ENCODE assay signal across 14 mouse cellular contexts in the genomic region with DNA sequence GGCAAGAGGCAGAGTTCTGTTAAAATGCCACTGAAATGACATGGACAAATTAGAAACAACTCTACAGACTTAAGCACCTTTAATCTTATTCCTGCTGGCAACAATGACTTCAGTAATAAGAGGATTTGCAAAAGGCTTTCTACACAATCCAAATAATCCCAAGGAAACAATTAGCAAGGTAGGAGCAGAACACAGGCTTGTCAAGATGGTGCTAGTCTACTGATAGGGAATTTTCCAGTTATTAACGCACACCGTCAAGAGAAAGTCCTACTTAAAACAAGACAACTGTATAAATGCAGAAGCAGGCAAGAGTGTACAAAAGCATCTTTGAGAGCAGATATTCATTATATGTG.
A peak's percentile ranks its signal among the peaks of the same experiment; 100 is the strongest.
DNase-seq lines count a peak whose midpoint lies in the region; ATAC-seq lines count a peak whose summit lies in the region.
"Had no signal": no experiment of that assay in that cellular context is flagged by ENCODE, and none has a peak within 500 bp of the region (broad histone marks: within the 10 kb centered on the region; RNA-seq: fewer than 3 reads in every experiment).

No protein-coding gene starts in this region.

- H3K9me3 ChIP-seq in midbrain, embryonic 11.5 days (ENCODE audit: control insufficient read depth, low read length), result no peaks in the 10 kb centered on the region
- no peaks in the 10 kb centered on the region for H3K9me3 ChIP-seq in midbrain, embryonic 10.5 days (replicated peaks)
- H3K9me3 ChIP-seq in forebrain, embryonic 15.5 days, result no peaks in the 10 kb centered on the region
- H3K9me3 ChIP-seq in midbrain, embryonic 12.5 days, result no peaks in the 10 kb centered on the region
- H3K9me3 ChIP-seq: intestine, embryonic 15.5 days had no signal

- no peak for DNase-seq in midbrain, embryonic 11.5 days (ENCODE audit: low spot score, missing footprints)
- no peak for DNase-seq in midbrain, embryonic 10.5 days (ENCODE audit: low spot score)
- peak; percentile 49 for DNase-seq in retina, postnatal 7 days (ENCODE audit: low read depth, low spot score)
- no peak for DNase-seq in embryo, embryonic 11 days
- no peak for DNase-seq in natural killer cell, adult 2 months (ENCODE audit: low spot score in 2 of 2)
- DNase-seq: cerebellum, adult 9-11 months; gastrocnemius, postnatal 36 days; kidney, postnatal 36 days; lung, postnatal 14 days; thymus, adult 18-20 months had no signal

- peak; percentile 60; the same call in 1 of the 2 replicates for ATAC-seq in midbrain, embryonic 11.5 days (ENCODE audit: low FRiP score)
- no peak for ATAC-seq in forebrain, embryonic 15.5 days (replicated peaks)
- peak; percentile 72 for ATAC-seq in midbrain, embryonic 12.5 days (ENCODE audit: low FRiP score, low read depth)
- ATAC-seq: activated CD4-positive, CD25-positive, alpha-beta regulatory T cell, adult 4 months; intestine, embryonic 15.5 days had no signal

- peaks cover 15% of the 10 kb centered on the region for H3K4me1 ChIP-seq in midbrain, embryonic 11.5 days (ENCODE audit: control insufficient read depth, insufficient read depth, low read length)
- H3K4me1 ChIP-seq in midbrain, embryonic 10.5 days, result peaks cover 23% of the 10 kb centered on the region
- peaks cover 44% of the 10 kb centered on the region for H3K4me1 ChIP-seq in forebrain, embryonic 15.5 days
- H3K4me1 ChIP-seq in midbrain, embryonic 12.5 days, result peaks cover 26% of the 10 kb centered on the region
- H3K4me1 ChIP-seq: intestine, embryonic 15.5 days had no signal

- H3K4me3 ChIP-seq in midbrain, embryonic 11.5 days (ENCODE audit: low read depth, low read length), result no peak overlapping the region
- H3K4me3 ChIP-seq in midbrain, embryonic 10.5 days, result no peak overlapping the region
- no peak overlapping the region for H3K4me3 ChIP-seq in forebrain, embryonic 15.5 days
- H3K4me3 ChIP-seq in midbrain, embryonic 12.5 days, result no peak overlapping the region
- H3K4me3 ChIP-seq: intestine, embryonic 15.5 days had no signal

- no peaks in the 10 kb centered on the region for H3K27me3 ChIP-seq in midbrain, embryonic 11.5 days (ENCODE audit: control insufficient read depth, insufficient read depth, low read length)
- no peaks in the 10 kb centered on the region for H3K27me3 ChIP-seq in midbrain, embryonic 10.5 days (ENCODE audit: low read depth, poor library complexity, severe bottlenecking)
- H3K27me3 ChIP-seq in forebrain, embryonic 15.5 days, result no peaks in the 10 kb centered on the region
- no peaks in the 10 kb centered on the region for H3K27me3 ChIP-seq in midbrain, embryonic 12.5 days
- H3K27me3 ChIP-seq: intestine, embryonic 15.5 days had no signal

- H3K4me2 ChIP-seq in midbrain, embryonic 11.5 days, result no peak overlapping the region
- peak overlapping the region; percentile 24 for H3K4me2 ChIP-seq in forebrain, embryonic 15.5 days (replicated peaks)
- H3K4me2 ChIP-seq in midbrain, embryonic 12.5 days (replicated peaks), result peak overlapping the region; percentile 19
- H3K4me2 ChIP-seq: intestine, embryonic 15.5 days had no signal

- WGBS in midbrain, embryonic 11.5 days, result 32% methylated on average over 2 of the region's 2 CpGs
- 64% methylated on average over 2 of the region's 2 CpGs for WGBS in midbrain, embryonic 10.5 days
- 6% methylated on average over 2 of the region's 2 CpGs for WGBS in forebrain, embryonic 15.5 days
- WGBS in midbrain, embryonic 12.5 days, result 19% methylated on average over 2 of the region's 2 CpGs

- peak overlapping the region; percentile 7; the same call in 1 of the 2 replicates for H3K27ac ChIP-seq in midbrain, embryonic 11.5 days (ENCODE audit: low read depth, low read length)
- no peak overlapping the region for H3K27ac ChIP-seq in midbrain, embryonic 10.5 days (replicated peaks)
- peak overlapping the region; percentile 95 for H3K27ac ChIP-seq in forebrain, embryonic 15.5 days (replicated peaks)
- H3K27ac ChIP-seq in midbrain, embryonic 12.5 days (replicated peaks), result peak overlapping the region; percentile 65
- H3K27ac ChIP-seq: intestine, embryonic 15.5 days had no signal

- H3K36me3 ChIP-seq in midbrain, embryonic 11.5 days (ENCODE audit: control insufficient read depth, insufficient read depth, low read length), result no peaks in the 10 kb centered on the region
- no peaks in the 10 kb centered on the region for H3K36me3 ChIP-seq in midbrain, embryonic 10.5 days
- no peaks in the 10 kb centered on the region for H3K36me3 ChIP-seq in forebrain, embryonic 15.5 days
- H3K36me3 ChIP-seq in midbrain, embryonic 12.5 days, result no peaks in the 10 kb centered on the region
- H3K36me3 ChIP-seq: intestine, embryonic 15.5 days had no signal

- no peak overlapping the region for H3K9ac ChIP-seq in midbrain, embryonic 11.5 days (ENCODE audit: low read length)
- H3K9ac ChIP-seq in forebrain, embryonic 15.5 days (replicated peaks), result no peak overlapping the region
- H3K9ac ChIP-seq in midbrain, embryonic 12.5 days (replicated peaks), result no peak overlapping the region
- H3K9ac ChIP-seq: intestine, embryonic 15.5 days had no signal
